Mouse (Mus musculus): ENCODE results near the gene Iqcm.
A peak's percentile ranks its signal among the peaks of the same experiment; 100 is the strongest.
"Not testable (repeated sequence)": the region's sequence is repeated elsewhere in the genome, so short reads cannot be mapped to it uniquely, and the experiment has no call there.

Iqcm gene

DNA sequence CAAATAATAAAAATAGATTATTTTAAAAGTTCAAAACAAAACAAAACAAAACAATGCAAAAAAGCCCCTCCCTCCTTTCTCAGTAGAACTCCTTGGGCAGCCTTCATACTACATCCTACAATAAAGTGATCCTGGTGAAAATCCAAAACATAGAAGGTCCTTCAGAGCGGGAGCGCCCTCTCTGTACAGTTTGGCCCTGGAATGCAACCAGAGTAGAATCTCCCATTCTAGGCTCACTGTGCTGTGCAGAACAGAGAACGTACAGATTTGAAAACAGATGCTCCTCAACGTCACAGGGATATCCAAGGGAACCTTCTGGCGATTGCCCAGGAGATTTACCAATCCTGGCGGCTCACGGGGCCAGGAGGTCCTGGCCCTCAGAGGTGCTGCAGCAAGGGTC, at the start of gene Iqcm:
Gene Iqcm, plus strand, starts transcription at position 301 of the 400 bp plus-strand sequence.
- no peak for DNase-seq

DNA sequence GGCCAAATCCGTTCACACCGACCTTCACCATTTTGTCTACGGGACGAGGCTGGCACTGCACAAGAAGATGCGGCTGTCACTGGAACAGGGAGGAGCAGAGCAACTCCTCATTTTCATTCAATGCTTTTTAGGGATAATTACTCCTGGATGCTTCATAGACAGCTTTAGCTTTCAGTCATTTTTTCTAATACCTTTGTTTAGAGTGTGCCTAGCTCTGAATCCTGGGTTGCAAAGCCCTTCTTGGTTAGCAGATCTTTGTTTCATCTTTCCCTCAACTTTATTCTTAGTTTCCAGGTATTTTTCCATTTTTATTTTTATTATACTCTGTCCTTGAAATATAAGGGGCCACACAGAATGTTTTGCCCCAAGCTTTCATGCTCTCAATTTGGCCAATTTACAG, 42.0 kb upstream of the Iqcm start, which contains the start of gene Gm10358:
Gene Gm10358, minus strand, starts transcription at position 101 of the 400 bp plus-strand sequence.
- no peak for DNase-seq

DNA sequence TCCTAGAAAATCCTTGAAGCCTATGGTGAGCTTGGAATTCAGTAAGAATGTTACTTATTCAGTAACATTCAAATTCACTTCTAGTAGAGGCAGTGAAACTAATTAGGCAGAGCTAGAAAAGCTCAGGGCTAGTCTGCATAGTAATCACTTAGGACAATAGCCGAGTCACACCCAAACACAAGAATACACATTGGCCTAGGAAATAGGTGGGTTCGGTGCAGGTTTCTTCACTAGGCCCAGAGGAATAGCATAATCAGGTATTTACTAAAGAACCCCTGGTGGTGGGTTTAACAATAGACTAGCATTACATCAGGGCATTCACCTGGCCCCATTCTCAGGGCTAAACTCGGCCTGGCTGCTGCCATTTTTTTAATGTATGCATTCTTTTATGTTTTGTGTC, 32.8 kb upstream of the Iqcm start:
- not testable (repeated sequence) for DNase-seq

DNA sequence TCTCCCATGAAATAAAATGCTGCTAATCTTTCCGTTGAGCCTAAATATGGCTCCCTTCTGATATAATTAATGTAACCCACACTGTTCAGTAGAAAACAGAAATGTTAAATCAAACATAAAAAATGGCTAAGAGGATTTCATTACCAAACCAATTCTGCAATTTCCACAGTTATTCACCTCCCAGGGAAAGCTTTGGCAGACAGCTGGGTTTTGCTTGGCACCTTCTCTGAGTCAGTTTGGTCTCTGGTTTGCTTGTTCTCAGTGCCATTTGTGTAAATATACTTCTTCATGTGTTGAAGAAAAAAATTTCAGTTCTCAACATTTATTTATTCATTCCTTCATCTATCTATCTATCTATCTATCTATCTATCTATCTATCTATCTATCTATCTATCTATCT, 28.3 kb downstream of the Iqcm start:
- DNase-seq = no peak

DNA sequence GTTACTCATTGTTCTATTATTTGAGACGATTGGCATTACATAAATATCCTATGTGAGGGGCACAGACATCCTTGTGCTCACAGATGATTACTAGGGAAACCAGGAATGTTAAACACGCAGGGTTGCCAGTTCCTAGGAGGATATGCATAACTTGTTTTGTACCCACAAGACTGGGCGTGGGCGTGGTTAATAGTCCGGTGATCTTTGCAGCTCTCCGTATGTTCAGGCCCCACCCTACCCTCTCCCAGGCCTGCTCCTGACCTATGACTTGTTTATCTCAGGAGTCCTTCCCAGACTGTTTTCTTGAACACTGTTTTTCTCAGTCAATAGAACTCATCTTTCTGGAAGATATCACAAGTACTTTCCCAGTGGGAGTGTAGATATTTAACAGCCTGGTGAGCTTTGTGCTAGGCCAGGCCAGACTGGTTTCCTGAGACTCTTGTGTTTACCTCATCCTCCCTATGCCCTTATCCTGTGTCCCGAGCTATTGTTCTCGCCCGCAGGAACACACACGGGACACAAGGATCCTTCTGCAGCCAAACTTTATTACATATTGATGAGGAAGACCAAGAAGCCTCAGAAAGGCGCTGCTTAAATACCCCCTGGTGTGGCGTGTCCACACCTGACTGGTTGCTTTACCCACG, 40.7 kb downstream of the Iqcm start:
- DNase-seq = peak; percentile 10

DNA sequence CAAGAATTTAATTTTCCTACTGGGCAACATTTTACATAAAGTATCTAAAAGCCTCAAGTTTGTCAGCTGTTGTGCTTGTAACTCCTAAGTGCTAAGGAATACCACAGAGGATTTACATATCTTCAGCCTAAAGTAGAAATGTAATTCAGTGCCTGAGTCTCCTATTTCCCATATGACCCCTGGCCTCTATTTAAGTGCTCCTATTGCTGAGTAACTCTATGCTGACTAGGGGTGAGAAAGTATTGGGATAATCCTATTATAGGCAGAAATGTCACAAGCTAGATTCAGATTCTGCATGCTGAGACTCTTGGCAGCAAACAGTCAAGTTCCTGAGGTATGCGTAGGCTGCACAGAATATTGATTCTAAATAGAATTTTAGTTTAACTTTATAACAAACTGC, 60.8 kb downstream of the Iqcm start:
- no peak for DNase-seq

DNA sequence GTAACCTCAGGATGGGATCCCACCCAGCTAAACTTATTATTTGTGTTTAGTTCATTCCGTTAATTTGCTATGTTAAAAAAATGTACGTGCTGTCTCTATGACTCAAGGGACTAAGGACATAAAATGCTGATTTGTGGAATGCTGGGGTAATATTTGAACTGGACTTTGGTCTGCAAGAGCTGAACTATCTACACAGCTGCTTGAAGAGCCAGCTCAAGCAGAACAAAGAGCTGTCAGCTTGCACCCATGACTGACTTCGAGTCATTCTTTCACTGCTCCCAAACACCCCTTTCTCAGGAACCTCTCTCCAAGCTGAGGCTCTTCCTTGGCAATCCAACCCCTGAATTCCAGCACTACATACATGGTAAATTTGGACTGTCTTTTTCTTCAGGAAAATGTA, 65.3 kb downstream of the Iqcm start:
- DNase-seq = no peak

DNA sequence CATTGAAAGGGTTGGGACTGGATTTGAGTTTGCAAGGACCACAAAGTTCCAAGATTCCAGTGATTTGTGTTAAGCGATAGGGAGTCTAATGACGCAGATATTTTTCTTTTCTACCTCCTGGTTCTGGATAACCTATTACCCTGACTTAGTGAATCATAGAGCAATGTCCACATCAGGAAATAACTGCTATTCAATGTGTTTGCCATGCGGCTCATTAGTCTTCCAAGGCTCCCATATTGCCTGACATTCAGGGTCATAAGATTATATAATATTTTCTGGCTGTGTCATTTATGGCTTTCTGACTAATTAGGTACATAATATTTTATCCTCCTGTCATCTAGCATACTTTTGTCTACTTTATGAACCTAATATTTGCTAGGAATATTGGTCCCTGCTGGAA, 100.8 kb downstream of the Iqcm start:
- no peak for DNase-seq

DNA sequence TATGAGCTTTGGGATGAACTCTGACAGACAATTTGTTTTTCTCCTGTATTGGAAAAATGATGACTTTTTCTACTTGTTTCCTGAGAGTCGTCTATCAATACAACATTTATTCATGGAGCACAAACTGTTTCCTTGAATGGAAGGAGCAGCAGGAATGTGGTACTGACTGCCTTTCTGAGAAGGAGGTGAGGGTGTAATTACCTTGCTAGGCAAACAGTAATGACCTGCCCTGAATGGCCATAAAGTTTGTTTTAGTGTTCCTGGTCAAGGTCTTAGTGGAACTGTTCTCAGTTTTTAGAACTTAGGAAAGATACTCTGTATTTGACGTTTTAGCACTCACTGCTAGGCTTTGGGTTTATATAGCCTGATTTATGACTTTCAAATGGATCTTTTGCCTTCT, 147.8 kb downstream of the Iqcm start:
- DNase-seq = no peak

DNA sequence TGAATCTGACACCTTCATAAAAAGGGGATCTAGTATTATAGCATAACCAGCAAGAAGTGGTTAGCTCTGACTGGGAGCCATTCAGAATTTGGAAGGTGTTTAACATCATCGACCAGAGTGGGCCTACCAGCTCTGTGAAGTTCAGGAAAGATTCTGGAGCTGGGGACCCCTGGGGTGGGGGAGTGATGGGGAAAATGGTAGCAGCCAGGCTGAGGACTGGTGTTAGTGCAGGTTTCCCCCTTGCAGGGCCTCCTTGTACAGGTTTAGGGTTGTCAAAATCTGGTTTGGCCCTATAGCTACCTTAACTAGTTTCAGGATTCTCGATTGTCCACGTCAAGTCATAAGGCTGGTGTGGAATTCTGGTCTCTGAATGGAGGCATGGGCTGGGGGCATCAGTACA, 194.5 kb downstream of the Iqcm start:
- DNase-seq = no peak

DNA sequence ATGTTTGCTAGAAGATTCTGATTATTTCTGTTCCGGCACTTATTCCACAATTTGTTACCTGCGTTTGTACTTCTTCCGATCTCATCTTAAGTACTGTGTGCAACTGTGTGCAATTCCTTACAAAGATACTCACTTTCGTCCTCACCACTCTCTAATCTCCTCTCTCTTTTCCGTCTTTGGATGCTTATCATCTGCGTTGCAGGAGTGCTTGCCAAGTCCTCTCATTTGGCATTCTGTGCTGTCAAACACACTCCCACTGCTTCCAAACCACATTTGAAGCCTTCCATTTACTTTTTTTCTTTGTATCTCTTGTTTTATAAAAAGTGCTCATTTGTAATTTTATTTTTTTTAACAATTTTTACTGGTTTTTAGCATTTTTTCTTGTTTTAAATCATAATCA, 210.8 kb downstream of the Iqcm start:
- no peak for DNase-seq

DNA sequence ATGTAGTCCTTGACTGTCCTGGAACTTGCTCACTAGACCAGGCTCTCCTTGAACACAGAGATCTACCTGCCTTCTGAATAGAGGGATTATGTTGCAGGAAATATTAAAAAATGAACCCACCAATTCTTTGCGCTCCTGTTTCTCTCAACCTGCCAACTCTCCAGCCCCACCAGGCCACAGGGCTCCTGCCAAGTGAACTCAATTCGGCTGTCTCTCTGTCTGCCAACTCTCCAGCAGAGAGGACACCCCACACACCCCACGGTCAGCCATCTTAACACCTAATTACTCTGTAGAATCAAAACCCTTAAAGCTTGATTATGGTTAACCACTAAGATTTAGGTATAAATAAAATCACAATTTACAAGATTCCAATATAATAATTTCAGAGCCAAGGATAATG, 298.1 kb downstream of the Iqcm start:
- no peak for DNase-seq

DNA sequence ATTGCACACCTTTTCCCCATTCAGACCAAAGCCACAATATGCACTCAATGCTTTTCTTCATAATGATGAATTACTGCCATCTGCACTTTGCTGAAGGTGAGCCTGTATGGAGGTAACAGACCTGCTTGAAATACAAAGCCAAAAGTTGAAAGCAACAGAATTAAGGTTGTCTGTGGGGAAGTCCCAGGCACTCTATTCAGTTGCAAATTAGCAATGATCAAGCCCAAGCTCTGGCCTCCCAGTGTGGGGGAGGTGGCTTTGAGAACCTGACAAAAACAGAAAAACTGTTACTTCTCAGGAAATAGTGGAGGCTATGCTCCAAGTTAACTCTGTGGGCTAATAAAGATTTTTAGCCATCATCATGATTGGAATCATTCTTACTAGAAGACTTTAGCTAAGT, 307.1 kb downstream of the Iqcm start:
- no peak for DNase-seq

DNA sequence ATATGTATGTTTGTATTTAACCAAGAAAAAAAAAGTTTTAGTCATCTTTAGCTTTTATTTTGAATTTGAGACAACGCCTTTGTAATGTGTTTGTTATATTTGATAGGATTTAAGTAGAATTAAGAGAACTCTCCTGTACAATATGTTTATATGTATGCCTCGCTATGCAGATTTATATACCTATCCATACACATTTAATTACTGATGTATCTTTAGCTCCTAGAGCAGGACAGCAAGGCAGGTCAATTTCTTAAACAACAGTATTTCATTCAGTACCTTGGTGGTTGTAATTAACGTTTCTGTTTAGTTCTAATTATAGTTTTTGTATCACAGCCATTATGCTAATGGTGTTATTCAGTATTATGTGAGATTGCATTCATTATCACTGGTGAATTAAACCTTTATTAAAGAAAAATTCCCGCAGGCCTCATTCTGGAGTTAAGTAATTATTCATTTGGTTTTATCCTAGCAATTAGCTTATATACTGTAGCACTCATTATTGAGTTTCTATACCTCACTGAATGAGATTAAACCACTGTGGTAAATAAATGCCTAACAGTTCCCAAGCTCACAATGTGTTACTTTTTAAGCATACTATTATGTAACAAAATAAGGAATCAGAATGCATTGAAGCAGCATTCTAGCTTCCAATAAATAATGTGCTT, 380.1 kb downstream of the Iqcm start:
- no peak for DNase-seq

DNA sequence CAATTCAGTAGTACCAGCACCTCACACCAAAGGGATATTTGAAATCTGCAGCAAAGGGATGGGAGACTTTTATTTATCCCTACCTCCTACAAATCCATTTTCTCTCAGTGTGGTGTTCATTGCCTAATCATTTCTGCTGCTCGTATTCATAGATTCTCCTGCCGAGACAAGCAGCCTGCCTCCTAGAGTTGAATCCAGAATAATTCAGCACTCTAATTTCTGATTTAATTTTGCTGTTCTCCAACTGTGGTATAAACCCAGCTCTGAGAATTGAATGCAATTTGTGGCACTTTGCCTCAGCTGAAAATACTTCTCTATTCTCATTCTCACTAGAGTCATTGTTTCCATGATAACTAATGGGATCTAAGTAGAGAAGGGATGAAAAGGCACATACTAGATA, 386.8 kb downstream of the Iqcm start:
- DNase-seq = no peak

DNA sequence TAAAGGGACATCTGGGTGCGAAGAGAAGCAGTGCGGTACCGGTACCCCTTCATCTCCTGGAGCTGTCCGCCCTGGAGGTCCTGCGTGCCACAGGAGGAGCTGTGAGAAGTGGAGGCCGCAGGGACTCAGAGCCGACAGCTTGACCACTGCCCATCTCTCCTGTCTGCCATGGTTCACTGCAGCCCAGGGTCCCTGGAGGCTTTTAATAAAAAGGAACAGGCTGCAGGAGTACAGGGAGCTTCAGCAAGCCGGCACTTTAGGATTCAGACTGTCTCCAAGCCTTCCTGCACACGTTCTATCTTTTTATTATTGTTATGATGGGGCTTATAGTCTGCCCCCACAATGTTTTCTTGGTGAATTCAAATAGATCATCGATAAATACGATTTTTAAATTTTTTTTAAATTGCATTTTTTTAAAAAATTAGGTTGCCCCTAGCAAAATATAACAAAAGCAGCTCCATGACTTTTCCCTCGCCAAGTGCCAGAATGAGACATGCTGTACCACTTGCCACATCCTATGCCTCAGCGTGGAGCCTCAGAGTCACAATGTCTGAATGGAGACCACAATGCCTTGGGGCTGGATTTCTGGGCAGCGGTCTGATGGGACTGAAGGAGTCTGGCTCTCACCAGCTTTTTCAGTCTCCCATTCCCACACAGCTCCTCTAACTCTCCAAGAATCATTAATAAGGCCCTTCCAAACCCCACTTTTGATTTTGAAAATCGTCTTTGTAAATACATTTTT, 469.3 kb downstream of the Iqcm start:
- DNase-seq = no peak

DNA sequence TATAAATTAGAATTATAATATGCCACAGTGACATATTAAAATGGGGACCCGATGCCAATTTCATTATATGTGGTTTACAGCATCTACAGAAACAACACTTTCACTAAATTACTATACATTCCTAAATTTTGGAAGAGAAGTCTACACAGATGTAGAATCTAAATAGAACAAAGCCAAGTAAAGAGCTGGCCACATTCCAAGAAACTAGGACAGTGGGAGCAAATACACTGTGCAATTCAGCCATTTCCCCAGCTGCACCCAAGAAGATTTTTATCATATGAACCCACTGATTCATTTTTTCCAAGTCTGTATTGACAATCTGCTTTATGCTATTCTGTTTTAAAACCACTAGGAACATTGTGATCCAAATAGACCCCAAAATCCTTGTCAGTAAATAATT, 500.7 kb downstream of the Iqcm start:
- no peak for DNase-seq

DNA sequence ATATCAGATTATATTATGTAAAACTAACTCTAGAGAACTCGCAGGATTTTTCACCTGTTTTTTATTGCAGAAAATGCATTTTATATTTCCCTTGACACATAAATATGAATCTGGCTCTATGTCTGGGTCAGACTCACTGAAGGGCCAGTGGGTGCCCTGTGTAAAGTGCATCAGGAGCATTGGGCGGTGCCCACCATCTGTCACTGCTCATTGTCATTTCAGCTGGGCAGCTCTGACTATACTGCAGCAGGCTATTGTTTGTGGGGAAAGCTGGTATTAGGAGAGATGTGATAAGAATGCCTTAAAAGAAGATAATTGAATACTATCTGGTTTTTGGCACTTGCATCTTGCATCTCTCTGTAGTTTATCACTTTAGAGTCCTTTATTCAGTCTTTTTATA, 507.5 kb downstream of the Iqcm start:
- no peak for DNase-seq

DNA sequence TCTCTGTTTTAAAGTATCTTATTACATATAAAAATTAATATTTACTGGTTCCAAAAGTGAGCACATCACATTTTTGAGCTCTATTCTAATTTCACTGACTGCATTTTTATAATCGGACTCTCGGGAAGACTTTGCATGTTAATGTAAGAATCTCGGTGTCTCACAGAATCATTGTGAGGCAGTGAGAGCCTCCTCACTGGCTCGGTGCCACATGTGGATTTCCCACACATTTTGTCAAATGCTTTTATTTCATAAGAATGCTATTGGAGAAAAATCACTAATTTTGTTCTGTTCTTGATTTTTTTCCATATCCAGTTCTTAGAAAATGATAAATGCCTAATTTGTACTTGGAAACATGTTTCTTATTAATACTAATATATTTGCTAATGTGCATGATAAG, 570.0 kb downstream of the Iqcm start:
- no peak for DNase-seq
